Mouse (Mus musculus): Measurements from ENCODE around the gene Oosp2.

Oosp2 gene

DNA sequence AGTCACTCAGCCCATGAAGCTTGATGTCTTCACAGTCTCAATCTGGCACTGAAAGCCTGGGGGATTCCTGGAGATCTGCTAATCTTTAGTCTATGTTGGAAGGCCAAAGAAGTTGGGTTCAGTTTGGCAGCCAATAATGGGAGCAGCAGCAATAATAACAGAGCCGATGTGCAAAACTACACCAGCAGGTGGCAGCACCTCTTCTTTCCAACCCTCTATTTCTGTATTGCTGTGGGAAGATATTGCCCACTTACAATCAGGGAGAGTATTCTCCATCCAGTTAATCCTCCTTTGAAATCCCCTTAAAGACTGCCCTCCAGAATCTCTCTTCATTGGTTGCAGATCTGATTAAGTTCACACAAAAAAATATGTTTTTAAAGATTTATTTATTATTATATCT lies 52.2 kb downstream of the Oosp2 start:
- peak in 1 of 2 experiments; percentile 30 for DNase-seq (ENCODE audit: low spot score in 2 of 2)

DNA sequence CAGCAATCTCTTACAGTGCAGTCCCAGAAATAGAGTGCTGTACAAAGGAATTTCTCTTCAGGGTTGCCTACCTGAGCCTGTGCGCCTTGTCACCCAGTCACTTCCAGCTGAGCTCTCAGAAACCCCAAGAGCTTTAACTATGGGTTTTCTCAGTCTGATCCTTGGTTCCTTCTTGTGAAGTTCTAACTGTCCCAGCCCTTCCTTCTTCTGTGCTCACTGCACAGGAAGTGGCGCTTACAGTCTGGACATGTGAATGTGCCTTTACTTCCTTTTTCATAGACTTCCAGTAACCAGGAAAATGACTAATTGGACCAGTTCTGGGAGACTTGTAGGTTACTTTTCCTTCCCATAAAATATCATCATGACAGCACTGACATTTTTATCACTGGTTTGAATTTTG lies 55.8 kb downstream of the Oosp2 start, which contains the start of gene Ms4a6d:
Gene Ms4a6d, minus strand, starts transcription at position 247 of the 400 bp plus-strand sequence.
- DNase-seq (ENCODE audit: low spot score in 2 of 2): no peak

DNA sequence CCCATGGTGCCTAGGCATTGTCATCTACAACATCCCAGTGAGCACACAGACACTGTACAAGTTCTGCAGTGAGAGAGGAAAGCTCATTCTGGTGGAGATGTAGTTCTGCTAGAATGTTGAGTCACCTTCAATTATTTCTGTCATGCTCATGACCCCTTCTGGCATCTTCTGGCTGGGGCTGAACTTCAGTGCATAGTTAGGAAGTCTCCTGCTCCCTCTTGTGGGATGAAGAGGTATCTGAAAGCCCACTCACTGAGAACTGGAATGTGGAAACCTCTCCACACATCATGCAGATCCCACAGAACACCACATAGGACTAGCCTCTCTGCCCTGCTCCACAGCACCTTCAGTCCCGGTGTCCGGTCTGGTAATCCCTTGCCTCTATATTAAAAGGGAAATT lies 58.3 kb downstream of the Oosp2 start:
- DNase-seq (ENCODE audit: low spot score in 2 of 2): peak; percentile 68 to 71

DNA sequence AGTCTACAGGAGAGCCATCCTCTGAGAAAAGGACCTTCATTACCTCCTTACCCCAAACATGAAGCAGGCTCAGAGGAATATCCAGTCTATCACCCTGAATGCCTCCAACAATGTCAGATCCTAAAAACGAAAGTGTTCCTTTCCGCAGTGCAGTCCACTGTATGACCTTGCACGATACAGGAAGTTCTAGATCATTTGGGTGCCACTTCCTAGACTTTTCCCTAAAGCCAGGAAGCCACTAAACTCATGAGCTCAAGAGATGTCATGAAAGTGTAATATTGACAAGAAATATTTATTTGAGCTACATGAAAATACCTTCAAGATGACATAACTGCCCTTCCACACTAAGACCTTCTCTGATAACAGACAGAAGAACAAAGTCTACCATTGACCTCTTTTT lies 59.0 kb downstream of the Oosp2 start:
- no peak for DNase-seq (ENCODE audit: low spot score in 2 of 2)
